Mouse (Mus musculus): Measurements from ENCODE around the gene Srebf2.

Gene Srebf2

GRCm38 (mm10) chr15:82184183-82184582 is 37.2 kb downstream of the Srebf2 start:
- DNase-seq = peak; percentile 10

GRCm38 (mm10) chr15:82184656-82185055 is 37.7 kb downstream of the Srebf2 start:
- DNase-seq = no peak

DNA sequence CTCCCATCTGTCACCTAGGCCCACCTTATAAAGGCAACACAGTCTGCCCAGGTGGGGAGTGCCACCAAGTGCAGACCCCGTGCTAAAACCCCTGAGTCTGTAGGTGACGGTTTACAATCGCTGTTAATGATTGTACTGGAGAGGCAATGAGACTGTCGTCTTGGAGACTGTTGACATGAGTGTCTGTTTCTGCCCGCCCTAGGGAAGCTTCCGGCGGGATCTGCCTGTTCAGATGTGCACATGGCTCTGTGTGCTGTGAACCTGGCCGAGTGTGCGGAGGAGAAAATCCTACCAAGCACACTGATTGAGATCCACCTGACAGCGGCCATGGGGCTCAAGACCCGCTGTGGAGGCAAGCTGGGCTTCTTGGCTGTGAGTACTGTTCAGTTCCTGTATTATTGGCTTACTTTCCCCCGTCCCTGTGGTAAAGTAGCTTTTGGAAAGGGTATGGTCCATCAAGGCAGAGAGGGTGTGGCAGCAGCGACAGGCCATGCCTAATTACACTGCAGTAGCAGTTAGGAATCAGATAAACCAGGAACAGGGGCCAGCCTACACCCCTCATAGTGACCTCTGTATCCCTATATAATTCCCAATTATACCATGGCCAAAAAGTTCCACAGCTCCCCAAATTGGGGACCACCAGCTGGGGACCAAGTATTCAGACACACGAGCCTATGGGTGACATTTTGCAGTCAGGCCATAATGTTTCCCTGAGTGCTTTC is 38.2 kb downstream of the Srebf2 start:
- no peak for DNase-seq

GRCm38 (mm10) chr15:82186131-82186530 is 39.1 kb downstream of the Srebf2 start:
- DNase-seq = no peak

DNA sequence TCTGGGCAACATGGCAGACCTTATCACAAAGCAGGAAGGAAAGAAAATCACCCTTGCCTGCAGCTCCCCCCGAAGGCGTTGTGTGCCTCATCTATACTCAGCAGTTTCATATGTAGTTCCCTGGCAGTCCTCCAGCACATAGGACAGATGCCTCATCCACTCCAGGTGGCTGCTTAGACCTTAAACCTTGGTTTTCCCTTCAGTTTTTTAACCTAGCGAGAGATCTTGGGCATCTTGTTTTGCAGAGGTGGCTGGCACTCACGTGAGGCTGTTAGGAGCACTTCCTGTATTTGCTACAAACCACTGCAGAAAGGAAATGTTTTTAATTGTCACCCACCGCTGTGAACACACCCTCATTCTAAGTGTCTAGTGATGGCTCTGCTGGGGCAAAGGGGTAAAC is 40.0 kb downstream of the Srebf2 start:
- no peak for DNase-seq

DNA sequence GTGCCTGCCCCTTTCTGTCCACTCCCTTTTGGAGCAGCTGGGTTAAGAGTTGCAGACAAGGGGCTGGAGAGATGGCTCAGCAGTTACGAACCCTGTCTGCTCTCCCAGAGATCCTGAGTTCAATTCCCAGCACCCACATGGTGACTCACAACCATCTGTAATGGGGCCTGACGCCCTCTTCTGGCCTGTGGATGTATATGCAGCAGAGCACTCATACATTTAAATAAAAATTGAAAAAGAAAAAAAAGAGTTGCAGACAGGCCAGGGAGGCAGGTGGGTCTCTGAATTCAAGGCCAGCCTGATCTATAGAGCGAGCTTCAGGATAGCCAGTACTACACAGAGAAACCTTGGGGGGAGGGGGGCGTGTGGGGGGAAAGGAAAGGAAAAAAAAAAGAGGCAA is 40.4 kb downstream of the Srebf2 start:
- DNase-seq = no peak

- no peak for DNase-seq
Measured at GRCm38 (mm10) chr15:82187924-82188323, 40.9 kb downstream of the Srebf2 start.

DNA sequence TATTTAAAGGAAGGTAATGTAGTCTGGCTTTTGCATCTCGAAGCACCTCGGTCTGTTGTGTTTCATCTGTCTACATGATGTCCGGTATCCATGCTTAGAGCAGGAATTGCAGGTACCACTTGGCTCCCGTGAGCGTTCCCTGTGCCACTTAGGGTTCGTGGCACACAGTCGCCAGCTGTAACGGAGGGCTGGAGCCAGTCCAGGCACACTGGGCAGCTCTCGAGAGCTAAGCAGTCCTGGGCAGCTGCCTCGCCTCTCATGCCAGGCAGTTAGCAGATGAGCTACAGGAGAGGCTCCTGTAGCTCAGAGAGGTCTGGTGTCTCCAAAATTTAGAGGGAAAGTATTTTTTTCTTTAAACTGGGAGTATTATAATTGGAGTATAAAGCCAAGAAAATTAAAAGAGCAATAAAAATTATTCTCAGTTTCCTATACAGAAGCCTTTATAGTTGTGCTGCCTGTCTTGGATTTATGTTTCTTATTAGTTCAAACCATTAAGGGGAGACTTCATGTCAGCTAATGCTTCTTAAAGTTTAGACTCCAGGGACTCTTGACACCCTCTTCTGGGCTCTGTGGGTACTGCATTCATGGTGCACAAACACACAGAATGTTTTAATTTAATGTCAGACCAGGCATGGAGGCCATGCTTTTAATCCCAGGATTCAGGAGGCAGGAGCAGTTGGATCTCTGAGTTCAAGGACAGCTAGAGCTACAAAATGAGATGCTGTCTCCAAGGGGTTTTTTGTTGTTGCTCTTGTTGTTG is 41.7 kb downstream of the Srebf2 start:
- DNase-seq = no peak

DNA sequence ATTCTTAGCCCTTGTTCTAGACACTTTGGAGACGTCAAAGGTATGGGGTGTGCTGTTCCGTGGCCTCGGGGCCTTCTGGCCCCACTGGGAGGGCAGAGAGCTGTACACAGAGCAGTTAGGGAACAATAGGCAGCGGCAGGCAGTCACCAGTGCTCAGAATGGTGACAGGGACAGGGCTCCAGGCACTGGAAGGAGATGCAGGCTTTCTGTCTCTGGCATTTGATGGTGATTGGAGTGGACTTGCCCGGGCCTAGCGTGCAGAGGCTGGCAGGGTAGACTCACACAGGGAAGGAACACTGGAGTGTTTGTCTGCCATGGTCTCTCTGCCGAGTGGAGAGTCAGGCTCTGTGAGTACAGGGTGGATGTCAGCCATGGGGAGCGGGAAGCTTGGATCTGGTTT is 45.6 kb downstream of the Srebf2 start:
- DNase-seq = no peak

- DNase-seq = no peak
Measured at GRCm38 (mm10) chr15:82196300-82196699, 49.3 kb downstream of the Srebf2 start.

DNA sequence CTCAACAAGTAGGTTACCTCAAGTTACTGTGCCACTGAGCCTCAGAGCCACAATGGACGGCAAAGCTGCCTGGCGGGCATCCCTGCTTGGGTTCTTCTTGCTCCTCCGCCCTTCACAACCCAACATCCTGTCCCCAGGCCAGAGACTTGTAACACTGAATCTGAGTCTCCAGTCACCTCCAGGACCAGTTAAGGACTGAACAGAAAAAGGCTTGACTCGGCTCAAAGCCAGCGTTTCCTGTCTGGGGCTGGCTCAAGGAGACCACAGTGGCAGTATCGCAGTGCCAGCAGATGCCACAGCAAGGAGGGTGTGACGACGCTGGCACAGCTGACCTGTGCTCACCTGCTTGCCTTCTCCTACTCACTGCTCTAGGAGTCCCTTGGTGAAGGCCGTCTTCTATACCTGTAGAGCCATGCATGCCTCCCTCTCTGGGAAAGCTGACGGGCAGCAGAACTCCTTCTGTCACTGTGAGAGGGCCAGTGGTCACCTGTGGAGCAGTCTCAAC is 50.3 kb downstream of the Srebf2 start:
- no peak for DNase-seq

DNA sequence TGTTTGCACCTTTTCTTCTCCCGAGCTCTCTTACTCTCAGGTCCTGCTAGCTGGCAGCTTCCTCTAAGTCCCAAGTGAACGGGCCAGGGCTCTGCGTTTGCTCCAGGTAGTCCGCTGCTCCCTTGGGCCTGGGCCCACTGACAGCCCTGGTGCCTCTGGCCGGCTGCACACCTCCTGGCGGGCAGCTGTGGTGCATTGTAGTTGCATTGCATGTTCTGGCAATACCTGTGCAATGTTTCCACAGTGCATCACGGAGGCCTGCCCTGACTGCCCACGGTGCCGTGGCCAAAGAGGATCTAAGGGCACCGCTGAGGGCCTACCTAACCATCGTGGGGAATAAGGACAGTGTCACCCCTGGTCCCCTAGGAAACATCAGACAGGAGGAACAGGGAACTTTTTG is 51.0 kb downstream of the Srebf2 start:
- no peak for DNase-seq

- no peak for DNase-seq
Measured at GRCm38 (mm10) chr15:82198342-82198741, 51.4 kb downstream of the Srebf2 start.

GRCm38 (mm10) chr15:82199546-82199945 is 52.6 kb downstream of the Srebf2 start:
- DNase-seq = no peak

DNA sequence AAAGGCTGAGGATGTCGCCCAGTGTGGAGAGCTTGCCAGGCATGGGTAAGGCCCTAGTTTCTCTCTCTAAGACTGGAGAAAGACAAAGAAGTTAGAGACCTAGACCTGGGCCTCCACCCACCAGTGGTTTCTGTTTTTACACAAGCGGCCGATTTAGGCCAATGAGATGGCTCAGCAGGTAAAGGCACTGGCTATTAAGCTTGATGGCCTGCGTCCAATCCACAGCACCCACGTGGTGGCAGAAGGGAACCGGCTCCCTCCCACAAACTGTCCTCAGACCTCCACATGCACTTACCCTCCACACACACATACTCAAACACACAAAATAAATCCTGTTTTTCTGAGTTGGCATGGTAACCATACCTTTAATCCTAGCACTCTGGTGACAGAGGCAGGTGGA is 55.1 kb downstream of the Srebf2 start:
- DNase-seq = no peak

DNA sequence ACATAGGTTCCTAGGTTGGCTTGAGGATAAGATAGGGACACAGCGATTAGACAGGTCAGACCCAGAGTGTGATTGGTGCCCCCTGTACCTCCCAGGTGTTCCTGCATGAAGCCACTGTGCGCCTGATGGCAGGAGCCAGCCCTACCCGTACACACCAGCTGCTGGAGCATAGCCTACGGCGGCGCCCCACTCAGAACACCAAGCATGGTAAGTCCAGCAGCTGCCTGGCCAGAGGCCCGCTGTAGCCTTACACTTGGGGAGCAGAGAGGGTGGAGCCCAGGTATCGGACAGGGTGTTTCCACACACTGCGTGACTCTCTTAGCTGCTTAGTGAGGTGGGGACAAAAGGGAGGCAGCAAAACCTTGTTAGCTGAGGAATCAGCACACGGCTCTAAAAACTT is 56.1 kb downstream of the Srebf2 start:
- DNase-seq = no peak

GRCm38 (mm10) chr15:82203611-82204351 is 56.8 kb downstream of the Srebf2 start:
- no peak for DNase-seq

GRCm38 (mm10) chr15:82204680-82205371 is 57.8 kb downstream of the Srebf2 start:
- no peak for DNase-seq

GRCm38 (mm10) chr15:82206365-82207104 is 59.6 kb downstream of the Srebf2 start:
- peak; percentile 36 for DNase-seq

DNA sequence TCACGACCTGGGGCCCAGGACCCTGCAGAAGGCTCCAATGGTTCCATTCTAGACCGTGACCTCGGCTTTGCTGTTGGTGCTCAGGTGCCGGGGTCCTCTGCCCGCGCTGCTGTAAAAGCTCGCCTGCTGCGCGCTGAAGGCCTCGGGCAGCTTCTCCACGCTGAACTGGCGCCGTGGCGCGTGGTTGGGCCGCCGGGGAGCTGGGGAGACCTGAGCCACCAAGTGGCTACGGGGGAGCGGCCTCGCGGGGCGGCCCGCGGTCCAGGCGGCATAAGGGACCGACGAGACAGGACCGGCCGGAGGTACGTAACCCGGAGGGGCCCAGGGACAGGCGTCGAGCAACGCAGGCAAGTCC is 60.1 kb downstream of the Srebf2 start:
- DNase-seq = no peak

DNA sequence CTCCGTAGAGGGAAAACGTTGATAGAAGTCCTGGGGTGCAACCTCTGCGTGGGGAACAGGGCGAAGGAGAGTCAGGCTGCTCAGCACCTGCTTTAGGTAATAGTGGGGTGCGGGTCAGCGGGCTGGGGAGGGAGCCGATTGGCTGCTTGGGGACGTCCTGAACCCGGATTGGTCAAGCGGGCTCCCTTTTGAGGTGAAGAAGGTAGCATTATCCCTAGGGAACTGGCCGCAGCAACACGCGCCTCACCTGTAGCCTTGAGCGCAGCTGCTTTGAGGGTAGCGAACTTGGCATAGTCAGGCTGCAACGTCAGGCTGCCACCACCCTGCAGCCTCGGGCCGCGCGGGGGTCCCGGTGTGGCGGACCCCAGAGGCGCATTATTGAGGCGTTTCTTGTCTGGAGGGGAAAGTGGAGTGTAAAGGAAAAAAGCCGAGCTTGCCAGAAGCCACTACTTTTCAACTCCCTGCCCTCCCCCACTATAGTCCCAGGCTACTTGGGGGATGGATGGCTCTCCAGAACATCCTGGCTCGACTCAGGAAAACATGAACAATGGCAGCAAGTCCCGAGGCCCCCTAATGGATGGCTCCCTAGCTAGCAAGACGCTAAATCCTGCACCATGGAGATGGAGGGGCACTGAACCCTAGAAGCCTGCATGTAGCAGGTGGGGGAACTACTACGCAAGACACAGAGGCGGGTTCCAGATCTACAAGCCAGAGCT is 60.7 kb downstream of the Srebf2 start:
- DNase-seq = no peak

GRCm38 (mm10) chr15:82208307-82208706 is 61.3 kb downstream of the Srebf2 start:
- DNase-seq = no peak

Data from embryo, embryonic 11 days (tissue).